Mouse (Mus musculus) heart, embryonic 11.5 days (tissue): Measurements from ENCODE around the gene Fli1. TPM values are rescaled to one million over a fixed set of nuclear protein-coding genes. Genes with fewer than 3 reads are reported as not detected.

ENCODE experiments used
- ATAC-seq: fragments of 200-750 bp; cut with Nextera tagmentation; replicated peaks from 2 replicates; pipeline ENCODE4 v1.8.0; 2017; ENCODE audit warnings: moderate library complexity; ENCODE audit not compliant: insufficient number of reproducible peaks, low FRiP score, low TSS enrichment
- H3K27ac ChIP-seq: fragments of 300-500 bp; sonication (generic); 2 replicates; pipeline ENCODE4 v1.5.1; 2014; ENCODE audit warnings: mild to moderate bottlenecking, low read depth, low read length
- H3K27me3 ChIP-seq: fragments of 300-500 bp; sonication (generic); 2 replicates; pipeline ENCODE4 v1.6.1; 2014; ENCODE audit warnings: mild to moderate bottlenecking, low read length, mixed read lengths; ENCODE audit not compliant: control insufficient read depth, insufficient read depth
- H3K36me3 ChIP-seq: fragments of 300-500 bp; sonication (generic); 2 replicates; pipeline ENCODE4 v1.6.1; 2014; ENCODE audit warnings: mild to moderate bottlenecking, low read length, moderate library complexity, mixed read lengths; ENCODE audit not compliant: control insufficient read depth, insufficient read depth
- H3K4me1 ChIP-seq: fragments of 300-500 bp; sonication (generic); 2 replicates; pipeline ENCODE4 v1.6.1; 2014; ENCODE audit warnings: low read length; ENCODE audit not compliant: control insufficient read depth, insufficient read depth
- H3K4me2 ChIP-seq: fragments of 300-500 bp; sonication (generic); 2 replicates; pipeline ENCODE4 v1.6.1; 2014; ENCODE audit warnings: mild to moderate bottlenecking, moderate library complexity
- H3K4me3 ChIP-seq: fragments of 300-500 bp; sonication (generic); 2 replicates; pipeline ENCODE4 v1.5.1; 2014; ENCODE audit warnings: low read depth, low read length
- H3K9ac ChIP-seq: fragments of 300-500 bp; sonication (generic); 2 replicates; pipeline ENCODE4 v1.6.1; 2014; ENCODE audit warnings: mild to moderate bottlenecking, low read depth, low read length, moderate library complexity
- H3K9me3 ChIP-seq: fragments of 300-500 bp; sonication (generic); replicated peaks from 2 replicates; pipeline ENCODE4 v1.6.1; 2016; ENCODE audit warnings: low read length; ENCODE audit not compliant: control insufficient read depth
- WGBS: fragments of 180-500 bp; shearing (Covaris S2); extraction: QIAGEN DNeasy Blood & Tissue Kit; methylation state at CpG from one replicate; pipeline ENCODE4 v1.1.7; 2014; ENCODE audit not compliant: insufficient replicate concordance; 5-methylcytosine and 5-hydroxymethylcytosine counted together
- polyA plus RNA-seq: library from polyadenylated mRNA; unstranded; fragments of >200 nt; fragmentation: Nextera tagmentation; extraction: Ambion mirVana; gene quantifications from 2 replicates; pipeline ENCODE4 v1.2.1, GENCODE M21; 2014

Fli1 gene
- polyA plus RNA-seq, 1 experiment from 2014 or later, result 17.1 TPM

GRCm38 (mm10) chr9:32494891-32495642 is 47.6 kb downstream of the Fli1 start:
- ATAC-seq, result no peak
- Histone ChIP-seq H3K4me3 (no peak overlapping the region), H3K4me2 (no peak overlapping the region)

DNA sequence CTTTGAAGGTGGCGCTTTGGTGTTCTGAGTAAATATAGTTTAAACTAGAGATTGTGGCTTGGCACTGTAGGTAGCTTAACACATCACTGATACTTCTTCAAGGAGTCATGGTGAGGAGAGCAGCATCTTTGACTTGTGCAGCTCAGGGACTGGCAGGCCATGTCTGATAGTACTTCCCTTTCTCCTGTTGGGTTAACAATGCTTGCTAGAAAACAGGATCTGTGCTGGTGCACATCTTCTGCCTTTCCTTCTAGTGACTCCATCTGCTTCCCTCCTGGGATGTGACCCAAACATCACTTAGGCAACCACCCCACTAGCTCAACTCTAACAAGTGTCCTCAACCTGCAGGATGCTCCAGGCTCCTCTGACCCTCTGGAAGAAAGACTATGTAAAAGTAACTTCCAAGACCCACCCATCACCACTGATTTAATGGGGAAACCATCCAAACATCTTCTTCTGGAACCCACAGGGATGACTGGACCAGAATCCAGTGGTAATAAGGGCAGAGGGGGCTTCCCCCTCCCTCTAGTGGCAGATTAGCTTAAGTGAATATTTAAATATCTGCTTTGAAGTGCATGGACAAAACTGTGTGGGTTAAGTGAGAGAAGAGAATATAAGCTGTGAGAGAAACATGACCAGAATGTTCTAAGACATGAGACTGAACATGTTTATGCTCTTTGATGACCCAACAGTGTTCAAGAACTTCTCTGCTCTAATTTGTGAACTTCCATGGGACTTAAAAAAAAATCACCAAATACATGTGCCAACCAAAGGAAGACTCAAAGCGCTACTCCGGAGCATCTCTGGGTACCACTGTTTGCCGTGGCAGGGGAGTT is 48.9 kb downstream of the Fli1 start:
- no peak for ATAC-seq
- no peak overlapping the region for H3K9ac ChIP-seq
- no peaks in the 10 kb centered on the region for H3K9me3 ChIP-seq
- H3K27me3 ChIP-seq, result no peaks in the 10 kb centered on the region
- WGBS, result 83% methylated on average over 4 of the region's 4 CpGs
- no peak overlapping the region for H3K27ac ChIP-seq
- H3K4me2 ChIP-seq, result no peak overlapping the region
- H3K36me3 ChIP-seq, result no peaks in the 10 kb centered on the region
- no peak overlapping the region for H3K4me3 ChIP-seq
- 0 out of 2 replicates have a peak, but pooled peaks cover 7% of the 10 kb centered on the region for H3K4me1 ChIP-seq

More at GRCm38 (mm10) chr9:32494891-32495642, 47.6 kb downstream of the Fli1 start:
- Histone ChIP-seq H3K9me3 (no peaks in the 10 kb centered on the region), H3K9ac (no peak overlapping the region), H3K27ac (peak overlapping the region; percentile 54), H3K36me3 (no peaks in the 10 kb centered on the region), H3K4me1 (0 out of 2 replicates have a peak, but pooled peaks cover 7% of the 10 kb centered on the region), H3K27me3 (no peaks in the 10 kb centered on the region)
- WGBS, result 34% methylated on average over 8 of the region's 8 CpGs

GRCm38 (mm10) chr9:32492753-32493152 is 49.9 kb downstream of the Fli1 start:
- ATAC-seq, result no peak
- H3K27me3 ChIP-seq, result no peaks in the 10 kb centered on the region
- no peak overlapping the region for H3K4me3 ChIP-seq
- H3K9me3 ChIP-seq, result no peaks in the 10 kb centered on the region
- H3K4me1 ChIP-seq, result 0 out of 2 replicates have a peak, but pooled peaks cover 7% of the 10 kb centered on the region
- 66% methylated on average over 2 of the region's 2 CpGs for WGBS
- no peak overlapping the region for H3K27ac ChIP-seq
- H3K9ac ChIP-seq, result no peak overlapping the region
- no peaks in the 10 kb centered on the region for H3K36me3 ChIP-seq
- no peak overlapping the region for H3K4me2 ChIP-seq

DNA sequence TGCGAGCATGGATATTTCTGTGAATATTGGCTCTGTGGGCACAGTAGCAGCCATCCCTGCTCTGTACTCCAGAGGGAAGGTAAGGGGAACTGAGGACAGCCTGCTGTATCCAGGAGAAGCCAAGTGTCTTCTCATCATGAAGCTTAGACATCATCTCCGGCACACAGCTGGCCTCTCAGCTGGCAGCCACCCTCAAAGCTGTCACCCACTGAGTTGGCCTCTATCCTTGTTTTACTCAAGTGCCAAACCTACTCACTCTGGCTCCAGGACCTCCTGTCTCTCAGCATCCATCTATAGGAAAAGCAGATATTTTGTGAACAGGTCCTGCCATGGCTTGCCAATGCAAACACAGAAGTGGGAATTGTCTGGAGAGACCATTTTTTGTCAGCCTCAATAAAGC is 51.2 kb downstream of the Fli1 start:
- Histone ChIP-seq H3K36me3 (no peaks in the 10 kb centered on the region), H3K4me1 (0 out of 2 replicates have a peak, but pooled peaks cover 7% of the 10 kb centered on the region)
- 91% methylated on average over 2 of the region's 2 CpGs for WGBS

GRCm38 (mm10) chr9:32489794-32490358 is 52.8 kb downstream of the Fli1 start:
- no peak overlapping the region for H3K9ac ChIP-seq
- H3K9me3 ChIP-seq, result no peaks in the 10 kb centered on the region
- no peaks in the 10 kb centered on the region for H3K36me3 ChIP-seq
- 71% methylated on average over 4 of the region's 4 CpGs for WGBS
- no peak for ATAC-seq
- no peaks in the 10 kb centered on the region for H3K4me1 ChIP-seq
- no peak overlapping the region for H3K4me2 ChIP-seq
- H3K27ac ChIP-seq, result no peak overlapping the region
- no peaks in the 10 kb centered on the region for H3K27me3 ChIP-seq
- no peak overlapping the region for H3K4me3 ChIP-seq

More for the DNA sequence above, 51.2 kb downstream of the Fli1 start:
- H3K4me3 ChIP-seq, result no peak overlapping the region
- H3K9me3 ChIP-seq, result no peaks in the 10 kb centered on the region
- no peak overlapping the region for H3K27ac ChIP-seq
- ATAC-seq, result no peak
- no peak overlapping the region for H3K4me2 ChIP-seq
- H3K27me3 ChIP-seq, result no peaks in the 10 kb centered on the region
- no peak overlapping the region for H3K9ac ChIP-seq

GRCm38 (mm10) chr9:32489315-32489714 is 53.3 kb downstream of the Fli1 start:
- Histone ChIP-seq H3K27me3 (no peaks in the 10 kb centered on the region), H3K4me3 (no peak overlapping the region), H3K36me3 (no peaks in the 10 kb centered on the region), H3K27ac (no peak overlapping the region), H3K4me2 (no peak overlapping the region), H3K9me3 (no peaks in the 10 kb centered on the region), H3K9ac (no peak overlapping the region), H3K4me1 (peaks cover 4% of the 10 kb centered on the region)
- no peak for ATAC-seq
- 62% methylated on average over 4 of the region's 4 CpGs for WGBS

DNA sequence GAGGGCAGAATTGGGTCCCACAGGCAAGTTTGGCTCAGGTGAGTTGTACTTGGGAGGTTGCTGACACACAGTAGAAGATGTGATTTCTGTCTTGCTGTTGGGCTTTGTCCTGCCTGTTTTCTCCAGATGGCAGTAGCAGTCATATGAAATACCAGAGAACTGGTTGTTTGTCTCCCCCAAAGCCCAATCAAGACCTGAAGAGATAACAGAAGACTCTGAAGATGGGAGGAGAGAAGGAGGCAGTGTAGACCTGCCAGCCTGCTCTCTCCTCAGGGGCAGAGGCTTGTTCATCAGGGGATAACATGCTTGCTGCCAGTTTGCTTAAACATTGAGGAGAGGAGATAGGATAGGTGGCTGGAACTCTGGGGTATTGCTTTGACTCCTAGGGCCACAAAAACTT is 54.0 kb downstream of the Fli1 start:
- Histone ChIP-seq H3K4me1 (peaks cover 7% of the 10 kb centered on the region), H3K4me2 (no peak overlapping the region), H3K27me3 (no peaks in the 10 kb centered on the region), H3K9ac (no peak overlapping the region), H3K4me3 (no peak overlapping the region), H3K36me3 (no peaks in the 10 kb centered on the region), H3K9me3 (no peaks in the 10 kb centered on the region), H3K27ac (no peak overlapping the region)
- no peak for ATAC-seq

DNA sequence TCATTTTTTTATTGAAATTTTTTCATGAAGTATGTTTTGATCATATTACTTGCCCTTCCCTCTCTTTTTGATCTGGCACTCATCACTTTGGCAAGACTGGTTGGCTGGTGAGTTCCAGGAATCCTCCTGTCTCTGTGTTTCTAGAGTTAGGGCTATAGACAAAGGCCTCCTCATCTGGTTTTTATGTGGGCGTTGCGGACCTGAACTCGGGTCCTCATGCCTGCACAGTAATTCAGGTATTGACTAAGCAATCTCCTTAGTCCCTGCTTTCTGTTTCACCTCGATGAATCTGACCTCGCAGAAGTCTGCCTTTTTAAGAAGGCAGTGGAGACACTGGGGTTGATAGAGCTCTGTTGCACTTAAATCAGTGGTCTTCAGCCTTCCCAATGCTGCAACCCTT is 54.8 kb downstream of the Fli1 start:
- Histone ChIP-seq H3K4me1 (peaks cover 7% of the 10 kb centered on the region), H3K9me3 (no peaks in the 10 kb centered on the region), H3K27ac (no peak overlapping the region), H3K36me3 (no peaks in the 10 kb centered on the region), H3K4me3 (no peak overlapping the region), H3K9ac (no peak overlapping the region), H3K4me2 (no peak overlapping the region), H3K27me3 (no peaks in the 10 kb centered on the region)
- no peak for ATAC-seq
- 84% methylated on average over 5 of the region's 5 CpGs for WGBS
